Mouse (Mus musculus): ENCODE measurements around the gene Bcl3.
A peak's percentile ranks its signal among the peaks of the same experiment; 100 is the strongest.
"Not testable (repeated sequence)": the region's sequence is repeated elsewhere in the genome, so short reads cannot be mapped to it uniquely, and the experiment has no call there.

Bcl3 gene

DNA sequence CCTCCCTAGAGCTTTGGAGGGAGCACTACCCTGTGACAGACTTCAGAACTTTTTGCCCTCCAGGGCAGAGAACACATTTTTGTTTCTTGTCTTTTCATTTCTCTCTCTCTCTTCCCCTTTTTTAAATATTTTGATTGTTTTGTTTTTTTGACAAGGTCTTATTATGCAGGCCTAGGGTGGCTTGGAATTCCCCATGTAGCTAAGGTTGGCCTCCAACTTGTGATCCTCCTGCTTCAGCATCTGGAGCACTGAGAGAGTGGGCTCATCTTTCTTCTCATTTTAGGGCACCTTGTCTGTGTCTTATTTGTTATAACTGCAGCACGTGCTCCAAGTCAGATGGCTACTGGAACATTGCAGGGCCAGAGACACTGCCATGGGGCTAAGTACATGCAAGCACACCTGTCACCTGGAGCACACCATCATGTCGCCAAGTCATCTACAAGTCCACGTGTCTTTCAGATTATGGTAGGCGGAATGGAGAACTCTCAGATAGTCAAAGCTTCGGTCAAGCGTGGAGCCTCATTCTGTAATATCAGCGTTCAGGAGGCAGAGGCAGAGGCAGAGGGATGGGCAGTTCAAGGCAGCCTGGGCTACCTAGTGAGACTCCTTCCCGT is 16.1 kb downstream of the Bcl3 start:
- DNase-seq (ENCODE audit: low spot score in 2 of 2) = no peak

DNA sequence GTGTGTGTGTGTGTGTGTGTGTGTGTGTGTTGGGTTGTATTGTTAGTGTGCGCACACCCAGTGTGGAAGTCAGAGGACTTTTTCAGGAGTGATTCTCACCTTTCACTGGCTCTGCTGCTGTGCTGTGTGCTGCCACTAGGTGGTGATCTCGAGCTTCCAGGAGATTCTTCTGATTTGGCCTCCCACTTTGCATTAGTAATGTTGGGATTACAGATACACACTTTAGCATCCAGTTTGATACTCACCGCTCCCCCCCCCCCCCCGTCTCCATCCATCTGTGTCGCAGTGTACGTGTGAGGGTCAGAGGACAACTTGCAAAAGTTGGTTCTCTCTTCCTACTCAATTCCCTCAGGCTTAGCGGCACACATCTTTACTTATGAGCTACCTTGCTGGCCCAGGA is 19.6 kb downstream of the Bcl3 start:
- peak; percentile 80 to 81 for DNase-seq (ENCODE audit: low spot score in 2 of 2)

DNA sequence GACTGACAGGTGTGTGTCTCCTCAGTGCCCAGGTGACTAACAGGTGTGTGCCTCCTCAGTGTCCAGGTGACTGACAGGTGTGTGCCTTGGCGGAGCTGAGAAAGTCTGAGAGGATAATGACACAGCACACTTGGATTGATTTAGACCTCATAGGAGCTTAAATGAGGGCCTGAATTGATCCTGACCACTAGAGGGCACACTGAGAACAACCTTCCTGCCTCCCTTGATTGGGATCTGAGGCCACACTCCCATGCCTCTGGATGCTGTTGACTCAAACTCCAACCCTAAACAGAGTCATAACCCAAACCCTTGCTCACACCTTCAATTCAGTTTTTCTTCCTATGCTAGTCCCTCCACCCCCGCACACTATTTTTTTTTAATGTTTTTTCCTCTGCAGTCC is 21.8 kb downstream of the Bcl3 start:
- DNase-seq (ENCODE audit: low spot score in 2 of 2) = peak in 1 of 2 experiments; percentile 59

DNA sequence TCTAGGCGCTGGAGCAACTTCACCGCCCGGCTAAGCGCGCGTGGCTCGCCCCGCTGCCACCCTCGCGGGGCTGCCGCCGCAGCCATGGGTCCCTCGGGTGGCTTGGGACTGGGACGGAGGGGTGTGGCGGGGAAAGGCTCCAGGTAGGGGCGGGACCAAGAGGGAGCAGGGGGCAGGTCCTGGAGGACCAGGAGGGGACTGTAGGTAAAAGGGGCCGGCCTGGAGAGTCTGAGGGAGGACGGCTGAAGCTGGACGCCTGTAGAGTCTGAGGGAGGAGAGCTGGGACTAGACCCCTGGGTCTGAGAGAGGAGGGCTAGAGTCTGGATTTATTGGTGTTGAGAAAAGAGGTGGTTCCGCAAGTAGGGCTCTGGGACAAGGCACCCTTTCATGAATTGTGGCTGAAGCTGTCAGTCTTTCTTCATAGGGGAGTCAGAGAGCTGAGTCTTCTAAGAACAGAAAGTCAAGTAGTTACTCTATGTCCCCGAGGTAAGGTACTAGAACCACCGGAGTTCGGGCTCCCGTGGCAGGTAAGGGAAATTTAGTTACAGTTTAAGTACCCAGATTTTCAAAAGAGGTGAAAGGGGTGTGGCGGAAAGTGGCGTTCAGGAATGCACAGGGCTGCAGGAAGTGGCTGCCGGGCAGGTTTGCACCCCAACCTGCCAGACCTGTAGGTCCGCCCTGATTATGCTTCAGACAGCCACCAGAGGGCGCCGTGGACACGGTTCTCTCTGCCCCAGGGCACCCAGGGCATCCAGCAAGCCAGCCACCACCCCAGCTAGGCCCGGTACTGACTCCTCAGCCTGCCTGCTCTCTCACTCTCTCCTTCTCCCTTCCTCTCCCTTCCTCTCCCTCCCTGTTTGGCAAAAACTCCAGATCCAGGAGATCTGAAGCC is 25.6 kb downstream of the Bcl3 start, which contains the start of gene Cblc:
Gene Cblc, minus strand, starts transcription at position 113 of the 892 bp plus-strand sequence.
- peak; percentile 89 to 91 for DNase-seq (ENCODE audit: low spot score in 2 of 2)

DNA sequence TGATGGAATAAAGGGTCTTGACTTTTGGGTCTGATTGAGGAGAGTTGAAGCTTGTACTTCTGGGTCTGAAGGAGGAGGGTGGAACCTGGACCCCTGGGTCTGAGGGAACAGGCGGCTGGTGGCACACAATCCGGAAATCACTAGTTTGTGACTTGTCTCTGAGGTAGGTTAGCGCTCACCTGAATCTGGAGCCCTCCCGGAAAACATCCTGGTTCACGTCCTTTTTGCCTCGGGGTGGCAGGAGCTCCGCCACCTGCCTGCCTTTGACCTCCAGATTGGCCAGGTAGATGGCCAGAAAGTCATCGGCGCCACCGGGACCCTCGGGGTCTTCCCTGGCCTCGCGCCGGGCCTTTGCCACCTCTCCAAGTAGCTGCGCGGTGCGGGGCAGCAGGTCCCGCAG is 26.3 kb downstream of the Bcl3 start:
- DNase-seq (ENCODE audit: low spot score in 2 of 2) = no peak

DNA sequence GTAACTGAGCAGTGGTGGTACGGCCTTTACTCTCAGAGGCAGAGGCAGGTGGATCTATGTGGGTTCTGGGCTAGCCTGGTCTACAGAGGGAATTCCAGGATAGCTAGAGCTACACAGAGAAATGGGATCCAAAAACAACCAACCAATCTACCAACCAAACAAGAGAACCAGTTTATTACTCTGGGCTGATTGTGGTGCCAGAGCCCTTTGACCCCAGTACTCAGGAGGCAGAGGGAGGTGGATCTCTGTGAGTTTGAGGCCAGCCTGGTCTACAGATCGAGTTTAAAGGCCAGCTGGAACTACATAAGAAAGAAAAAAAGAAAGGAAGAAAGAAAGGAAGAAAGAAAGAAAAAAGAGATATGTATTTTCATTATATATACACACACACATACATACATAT is 27.3 kb downstream of the Bcl3 start:
- no peak for DNase-seq (ENCODE audit: low spot score in 2 of 2)

DNA sequence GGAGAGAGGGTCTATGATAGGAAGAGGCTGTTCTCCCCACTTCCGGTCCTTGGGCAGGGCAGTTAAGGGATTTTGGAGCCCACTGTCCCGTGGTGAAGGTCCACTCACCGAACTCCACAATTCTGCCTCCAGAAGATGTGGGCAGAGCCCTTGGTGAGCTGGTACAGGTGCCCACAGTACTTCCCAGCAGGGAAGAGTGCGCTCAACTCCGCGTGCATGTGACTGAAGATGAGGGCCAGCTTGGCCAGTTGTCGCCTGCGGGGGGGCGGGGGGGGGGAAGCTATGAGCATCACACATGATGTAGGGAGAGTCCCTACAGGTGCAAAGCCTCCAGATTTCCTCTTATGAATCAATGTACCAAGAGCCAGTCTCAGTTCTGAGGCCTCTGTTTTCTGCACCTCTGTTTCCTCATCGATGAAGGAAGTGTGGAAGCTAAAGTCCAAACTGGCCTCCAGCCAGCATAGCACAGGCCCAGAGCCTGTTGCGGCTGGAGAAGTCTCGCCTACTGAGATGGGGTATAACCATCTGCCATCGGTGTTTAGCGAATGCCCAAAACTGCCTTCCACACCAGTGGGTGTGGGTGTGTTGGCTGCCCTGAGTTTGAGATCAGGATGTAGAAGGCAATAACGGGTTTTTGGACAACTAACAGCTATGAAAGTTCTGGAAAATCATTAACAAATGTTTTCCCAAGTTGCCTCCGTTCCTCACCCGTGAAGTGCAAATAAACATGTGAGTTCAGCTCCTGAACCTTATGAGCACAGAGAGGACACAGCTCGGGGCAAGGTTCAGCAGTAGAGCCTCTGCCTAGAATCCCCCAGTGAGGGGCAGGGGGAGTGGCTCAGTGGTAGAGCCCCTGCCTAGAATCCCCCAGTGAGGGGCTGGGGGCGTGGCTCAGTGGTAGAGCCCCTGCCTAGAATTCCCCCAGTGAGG is 29.6 kb downstream of the Bcl3 start:
- no peak for DNase-seq (ENCODE audit: low spot score in 2 of 2)

DNA sequence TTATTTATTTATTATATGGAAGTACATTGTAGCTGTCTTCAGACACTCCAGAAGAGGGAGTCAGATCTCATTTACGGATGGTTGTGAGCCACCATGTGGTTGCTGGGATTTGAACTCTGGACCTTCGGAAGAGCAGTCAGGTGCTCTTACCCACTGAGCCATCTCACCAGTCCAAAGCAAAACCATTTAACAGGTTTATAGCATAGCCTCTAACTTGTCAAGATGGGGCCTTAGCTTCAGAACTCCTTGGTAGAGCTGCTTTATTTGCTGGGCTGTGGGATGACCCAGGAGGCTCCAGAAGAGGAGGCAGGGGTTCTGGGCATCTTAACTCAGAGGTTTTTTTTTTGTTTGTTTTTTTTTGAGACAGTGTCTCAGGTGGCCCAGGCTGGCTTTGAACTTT is 31.1 kb downstream of the Bcl3 start:
- DNase-seq (ENCODE audit: low spot score in 2 of 2) = not testable (repeated sequence)

DNA sequence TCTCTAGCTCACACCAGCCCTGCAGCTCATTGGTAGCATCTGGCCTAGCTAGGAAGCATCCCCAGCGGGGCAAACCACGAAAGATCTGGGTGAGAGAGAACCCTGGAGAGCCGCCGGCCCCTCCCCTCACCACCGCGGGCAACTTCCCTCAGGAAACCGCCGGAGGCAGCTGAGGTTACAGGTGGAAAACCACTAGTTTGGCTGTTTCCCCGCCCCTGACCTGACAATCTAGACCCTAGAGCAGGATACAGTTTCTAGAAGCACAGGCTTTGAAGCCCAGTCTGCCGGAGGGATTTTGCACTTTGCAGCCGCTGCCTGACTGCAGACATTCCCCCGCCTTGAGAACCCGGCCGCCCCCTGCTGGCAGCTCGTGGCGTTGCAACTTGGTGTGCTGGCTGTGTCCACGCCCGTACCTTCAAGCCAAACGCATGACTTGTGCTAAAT is 32.6 kb downstream of the Bcl3 start:
- DNase-seq (ENCODE audit: low spot score in 2 of 2) = peak; percentile 87 to 91

DNA sequence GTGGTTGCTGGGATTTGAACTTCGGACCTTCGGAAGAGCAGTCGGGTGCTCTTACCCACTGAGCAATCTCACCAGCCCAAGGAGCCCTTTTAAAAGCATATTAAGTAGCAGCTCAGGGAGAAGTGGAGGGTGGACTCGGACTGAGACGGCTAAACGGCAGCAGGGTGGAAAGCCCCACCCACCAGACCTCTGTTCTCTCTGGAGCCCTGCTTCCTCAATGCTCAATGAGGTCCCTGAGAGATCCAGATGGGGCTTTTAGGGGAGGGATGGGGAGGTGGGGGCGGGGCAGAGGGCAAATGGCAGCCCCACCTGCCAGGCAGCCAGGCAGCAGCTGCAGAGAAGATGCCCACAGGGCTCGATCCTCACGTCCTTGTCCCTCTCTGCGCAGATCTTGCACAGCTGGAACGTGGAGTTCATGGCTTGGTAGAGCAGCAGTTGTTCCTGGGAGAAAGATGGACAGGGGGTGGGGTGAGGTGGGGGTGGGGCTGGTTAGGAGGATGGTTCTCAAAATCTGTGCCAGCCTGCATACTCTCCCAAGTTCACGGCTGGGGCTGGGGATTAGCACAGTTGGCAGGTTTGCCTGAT is 36.6 kb downstream of the Bcl3 start:
- no peak for DNase-seq (ENCODE audit: low spot score in 2 of 2)

DNA sequence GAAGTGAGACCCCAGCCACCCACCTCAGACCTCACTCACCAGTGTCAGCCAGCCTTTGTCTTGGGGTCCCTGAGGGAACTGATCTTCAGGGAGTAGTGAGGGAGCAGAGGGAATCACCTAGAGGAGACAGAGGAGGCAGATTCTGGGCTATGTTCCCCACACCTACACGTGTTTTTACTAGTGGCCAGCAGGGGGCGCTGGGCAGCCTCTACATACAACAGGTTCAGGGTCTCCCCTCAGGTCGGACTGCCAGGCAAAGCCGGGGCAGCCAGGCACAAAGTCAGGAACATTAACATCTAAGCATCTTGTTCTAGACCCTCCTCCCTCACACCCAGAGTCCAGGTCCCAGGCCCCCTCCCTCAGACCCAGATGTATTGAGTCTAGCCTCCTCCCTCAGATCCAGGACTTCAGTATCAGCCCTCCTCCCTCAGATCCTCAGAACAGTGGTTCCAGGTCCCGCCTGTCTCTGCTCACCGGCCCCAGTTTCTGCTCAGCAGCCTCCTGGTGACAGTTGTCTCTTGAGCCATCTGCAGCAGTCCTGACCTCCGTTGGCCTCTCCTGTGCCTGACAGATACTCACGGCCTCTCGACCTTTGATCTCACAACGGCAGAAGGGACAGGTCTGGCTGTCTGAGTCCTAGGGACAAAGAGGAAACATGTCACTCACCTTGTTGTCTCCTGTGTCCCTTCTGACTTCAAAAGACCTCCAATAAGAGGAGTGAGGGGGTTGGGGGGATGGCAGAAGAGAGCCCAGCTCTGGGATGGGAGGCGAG is 37.6 kb downstream of the Bcl3 start:
- DNase-seq (ENCODE audit: low spot score in 2 of 2) = no peak

DNA sequence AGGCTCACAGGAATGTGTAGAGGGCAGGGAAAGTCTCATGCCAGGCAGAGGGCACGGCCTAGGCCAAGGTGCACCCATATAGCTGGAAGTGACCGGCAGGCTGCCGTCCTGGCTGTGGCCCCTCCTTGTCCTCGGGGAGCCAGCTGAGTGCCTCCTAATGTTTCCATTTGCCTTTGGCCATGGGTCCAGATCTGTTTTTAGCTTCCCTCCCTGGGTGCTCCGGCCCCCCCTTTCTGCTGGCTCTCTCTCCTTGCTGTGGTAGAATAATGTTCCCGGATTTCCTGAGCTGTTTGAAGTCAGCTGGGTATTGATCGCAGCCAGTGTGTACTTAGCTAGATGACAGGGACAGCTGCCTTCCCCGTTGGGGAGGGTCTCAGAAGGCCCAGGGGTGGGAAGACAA is 38.9 kb downstream of the Bcl3 start:
- no peak for DNase-seq (ENCODE audit: low spot score in 2 of 2)

DNA sequence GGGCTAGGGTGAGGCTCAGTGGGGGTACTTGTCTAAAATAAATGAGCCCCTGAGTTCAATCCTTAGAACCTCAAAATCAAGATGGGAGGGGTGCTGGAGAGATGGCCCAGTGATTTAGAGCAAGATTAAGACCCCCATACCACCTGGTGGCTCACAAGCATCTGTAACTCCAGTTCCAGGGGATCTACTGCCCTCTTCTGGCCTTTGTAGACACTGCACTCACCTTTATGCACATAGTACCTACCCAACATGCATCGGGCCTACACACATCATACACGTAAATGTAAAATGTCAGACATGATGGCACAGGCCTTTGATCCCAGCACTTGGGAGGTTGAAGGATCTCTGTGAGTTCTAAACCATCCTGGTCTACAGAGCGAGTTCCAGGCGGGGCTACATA is 39.9 kb downstream of the Bcl3 start:
- DNase-seq (ENCODE audit: low spot score in 2 of 2) = no peak

DNA sequence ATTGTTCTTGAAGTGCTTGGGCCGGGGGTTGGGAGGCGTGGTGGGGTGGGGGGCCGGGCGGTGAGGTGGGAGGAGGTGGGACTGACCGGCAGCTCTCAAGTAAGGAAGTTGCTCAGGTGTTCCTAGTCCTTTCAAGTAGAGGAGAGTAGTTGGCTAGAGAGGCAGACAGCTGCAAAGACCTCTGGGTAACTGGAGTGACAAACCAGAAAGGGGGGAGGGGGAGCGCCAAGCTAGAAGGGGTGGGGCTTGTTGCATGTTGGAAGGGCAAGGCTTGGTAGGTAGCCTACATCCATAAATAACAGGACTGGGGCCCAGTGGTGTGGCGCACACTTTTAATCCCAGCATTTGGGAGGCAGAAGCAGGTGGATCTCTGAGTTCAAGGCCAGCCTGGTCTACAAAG is 40.8 kb downstream of the Bcl3 start:
- no peak for DNase-seq (ENCODE audit: low spot score in 2 of 2)

DNA sequence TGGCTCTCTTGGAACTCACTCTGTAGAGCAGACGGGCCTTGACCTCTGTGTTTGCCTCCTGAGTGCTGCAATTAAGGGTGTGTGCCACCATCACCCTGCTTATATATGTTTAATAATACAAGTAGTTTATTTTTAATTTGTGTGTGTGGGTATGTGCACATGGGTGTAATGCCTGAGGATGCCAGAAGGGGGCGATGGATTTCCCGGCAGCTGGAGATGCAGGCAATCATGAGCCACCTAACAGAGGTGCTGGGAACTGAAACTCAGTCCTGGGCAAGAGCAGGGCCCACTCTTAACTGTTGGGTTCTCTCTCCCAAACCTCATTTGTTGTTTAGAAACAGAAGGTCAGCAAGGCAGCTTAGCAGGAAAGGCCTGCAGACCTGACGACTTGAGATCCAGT is 42.7 kb downstream of the Bcl3 start:
- no peak for DNase-seq (ENCODE audit: low spot score in 2 of 2)

DNA sequence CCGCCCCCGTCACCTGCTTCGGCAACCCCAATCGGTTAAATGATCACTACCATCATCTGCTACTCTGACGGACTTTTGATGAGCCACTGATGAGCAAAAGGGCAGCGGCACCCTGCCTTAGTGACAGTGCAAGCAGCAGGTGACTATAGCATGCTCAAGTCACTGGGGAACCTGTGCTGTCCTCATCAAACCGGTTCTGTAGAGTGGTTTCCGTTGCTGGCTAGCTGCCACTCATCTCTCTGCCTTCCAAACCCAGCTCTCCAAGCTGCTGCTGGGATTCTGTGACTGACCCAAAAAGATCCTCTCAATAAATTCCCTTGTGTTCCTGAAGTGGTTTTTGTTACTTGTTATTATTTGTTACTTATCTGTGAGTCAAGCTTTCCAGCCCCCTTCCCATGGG is 43.9 kb downstream of the Bcl3 start:
- DNase-seq (ENCODE audit: low spot score in 2 of 2) = no peak

DNA sequence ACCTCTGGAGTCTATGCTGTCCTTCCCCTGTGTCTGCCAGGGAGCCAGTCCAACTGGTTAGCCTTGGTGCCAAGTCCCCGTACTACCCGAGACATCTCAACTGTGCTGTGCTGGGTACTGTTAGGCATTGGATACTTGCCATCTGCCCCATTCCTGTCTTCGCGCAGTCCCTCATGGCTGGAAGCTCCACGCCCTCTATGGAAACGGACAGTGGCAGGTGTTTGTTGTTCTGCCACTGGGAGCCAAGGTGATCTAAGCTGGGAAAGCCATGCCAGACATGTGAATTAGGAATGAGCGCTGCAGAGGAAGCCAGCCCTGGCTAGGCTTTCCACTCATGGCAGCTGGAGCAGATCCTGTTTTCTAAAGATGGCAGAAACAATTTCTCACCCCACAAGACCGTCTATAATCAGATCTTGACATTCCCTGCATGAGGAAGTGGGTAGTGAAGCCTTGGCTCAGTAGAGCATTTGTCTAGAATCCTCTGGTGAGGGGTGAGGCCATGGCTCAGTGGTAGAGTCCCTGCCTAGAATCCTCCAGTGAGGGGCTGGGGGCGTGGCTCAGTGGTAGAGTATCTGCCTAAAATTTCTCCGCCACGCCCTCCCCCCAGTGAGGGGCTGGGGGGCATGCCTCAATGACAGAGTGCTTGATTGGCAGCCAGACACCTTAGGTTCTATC is 45.4 kb downstream of the Bcl3 start:
- no peak for DNase-seq (ENCODE audit: low spot score in 2 of 2)

DNA sequence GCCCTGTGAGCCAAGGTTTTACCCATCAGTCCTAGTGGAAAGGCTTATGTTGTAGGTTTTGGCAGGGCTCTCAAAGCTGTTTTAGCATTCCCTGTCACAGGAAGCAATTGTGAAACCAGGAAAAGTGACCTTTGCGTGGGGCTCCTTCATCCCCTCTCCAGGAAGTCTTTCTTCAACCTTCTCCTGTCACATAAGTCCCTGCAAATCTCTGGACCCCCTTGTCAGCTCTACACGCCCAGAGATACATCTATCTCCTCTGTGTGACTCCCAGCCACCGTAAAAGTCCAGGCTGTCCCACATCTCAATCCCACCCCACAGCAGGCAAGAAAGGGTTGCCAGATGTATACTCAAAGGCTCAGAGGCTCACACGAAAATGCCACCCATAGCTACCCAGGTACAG is 50.9 kb downstream of the Bcl3 start:
- no peak for DNase-seq (ENCODE audit: low spot score in 2 of 2)

DNA sequence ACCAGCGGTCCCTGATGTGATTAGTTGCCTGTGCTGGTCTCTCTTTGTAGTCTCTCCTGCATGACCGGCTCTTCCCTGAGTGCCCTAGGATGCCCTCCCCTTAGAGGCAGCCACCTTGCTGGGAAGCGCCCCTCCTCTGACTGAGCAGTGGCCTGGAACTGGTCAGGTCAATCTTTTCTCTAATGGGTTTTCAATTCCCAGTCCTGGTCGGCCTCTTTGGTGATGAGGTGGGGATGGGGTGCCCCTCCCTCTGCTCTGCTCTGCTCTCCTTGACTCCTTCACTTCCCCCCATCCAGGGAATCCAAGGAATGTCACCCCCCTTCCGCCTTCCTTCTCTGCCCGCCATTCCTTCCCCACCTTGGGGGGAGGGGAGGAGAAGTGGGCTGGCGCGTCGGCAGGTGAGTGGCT is 51.6 kb downstream of the Bcl3 start, which contains the start of gene Bcam:
Gene Bcam, minus strand, starts transcription at position 33 of the 408 bp plus-strand sequence.
- DNase-seq (ENCODE audit: low spot score in 2 of 2) = no peak

DNA sequence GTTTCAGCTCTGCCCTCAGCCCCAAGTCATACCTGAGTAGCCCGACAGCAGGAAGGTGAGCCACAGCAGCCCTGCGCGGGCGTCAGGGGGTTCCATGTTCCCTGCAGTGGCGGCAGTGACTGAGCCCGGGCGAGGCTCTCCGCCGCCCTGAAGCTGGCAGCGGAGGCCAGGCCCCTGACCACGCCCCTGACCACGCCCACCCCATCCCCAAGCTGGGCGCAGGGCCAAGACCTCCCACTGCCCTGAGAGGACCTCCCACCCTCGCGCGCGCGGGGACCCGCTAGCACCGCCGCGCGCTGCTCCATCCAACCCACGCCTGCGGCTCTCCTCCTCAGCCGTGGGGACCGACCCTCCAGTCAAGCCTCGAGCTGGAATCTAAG is 52.2 kb downstream of the Bcl3 start:
- peak; percentile 84 to 85 for DNase-seq (ENCODE audit: low spot score in 2 of 2)
